Mouse (Mus musculus) CH12.LX (cell line): ENCODE data around the gene Dscaml1.

Experiments used
- CTCF ChIP-seq, 2 experiments: IDR thresholded peaks in 1 of 2; conservative IDR thresholded peaks in 1 of 2; 2 replicates each; pipeline ENCODE4 v1.5.1; 2011 to 2012; ENCODE audit warnings: low read depth in 2 of 2, low read length in 2 of 2, improper control_type of control experiment in 1 of 2, inconsistent platforms in 1 of 2, mild to moderate bottlenecking in 1 of 2, moderate library complexity in 1 of 2
- ELF1 ChIP-seq: IDR thresholded peaks from 2 replicates; pipeline ENCODE4 v1.6.1; 2014; ENCODE audit warnings: low read depth, mild to moderate bottlenecking, inconsistent platforms, low read length, improper control_type of control experiment
- EP300 ChIP-seq: IDR thresholded peaks from 2 replicates; pipeline ENCODE4 v1.6.1; 2011; ENCODE audit warnings: low read length, improper control_type of control experiment
- GABPA ChIP-seq: IDR thresholded peaks from 2 replicates; pipeline ENCODE4 v1.6.1; 2012; ENCODE audit warnings: low read depth, low read length, improper control_type of control experiment, inconsistent platforms; ENCODE audit not compliant: insufficient replicate concordance
- HCFC1 ChIP-seq: IDR thresholded peaks from 2 replicates; pipeline ENCODE4 v1.6.1; 2012; ENCODE audit warnings: low read depth, mild to moderate bottlenecking, inconsistent platforms, low read length, improper control_type of control experiment
- IRF4 ChIP-seq: IDR thresholded peaks from 2 replicates; pipeline ENCODE4 v1.6.1; 2014; ENCODE audit warnings: low read depth, mild to moderate bottlenecking, inconsistent platforms, low read length, improper control_type of control experiment
- MAX ChIP-seq: IDR thresholded peaks from 2 replicates; pipeline ENCODE4 v1.6.1; 2011; ENCODE audit warnings: low read length, improper control_type of control experiment
- MXI1 ChIP-seq: IDR thresholded peaks from 2 replicates; pipeline ENCODE4 v1.6.1; 2011; ENCODE audit warnings: mild to moderate bottlenecking, low read depth, low read length, improper control_type of control experiment
- POLR2A ChIP-seq: IDR thresholded peaks from 2 replicates; pipeline ENCODE4 v1.6.1; 2011; ENCODE audit warnings: low read depth, mild to moderate bottlenecking, improper control_type of control experiment, low read length
- TBP ChIP-seq: conservative IDR thresholded peaks from 2 replicates; pipeline ENCODE4 v1.6.1; 2011; ENCODE audit warnings: low read depth, low read length, improper control_type of control experiment
- USF1 ChIP-seq: IDR thresholded peaks from 2 replicates; pipeline ENCODE4 v1.6.1; 2014; ENCODE audit warnings: low read depth, mild to moderate bottlenecking, inconsistent platforms, low read length, improper control_type of control experiment
- USF2 ChIP-seq: conservative IDR thresholded peaks from 2 replicates; pipeline ENCODE4 v1.6.1; 2011; ENCODE audit warnings: low read depth, low read length, improper control_type of control experiment
- ZC3H11A ChIP-seq: IDR thresholded peaks from 2 replicates; pipeline ENCODE4 v1.6.1; 2012; ENCODE audit warnings: low read depth, mild to moderate bottlenecking, inconsistent platforms, low read length, improper control_type of control experiment

GRCm38 (mm10) chr9:45439025-45439424 lies 12.6 kb downstream of the Dscaml1 start:
- no peak for TF ChIP-seq USF1
- TF ChIP-seq CTCF (conservative IDR thresholded peaks at IDR 0.05 in 1 of 2, IDR thresholded peaks at IDR 0.05 in 1 of 2; ENCODE audit: low read depth in 2 of 2, low read length in 2 of 2), result no peak
- no peak for TF ChIP-seq POLR2A
- TF ChIP-seq MXI1, result no peak
- TF ChIP-seq EP300, result no peak
- no peak for TF ChIP-seq IRF4
- no peak for TF ChIP-seq ZC3H11A
- no peak for TF ChIP-seq ELF1
- TF ChIP-seq MAX, result no peak
- TF ChIP-seq HCFC1, result no peak
- TF ChIP-seq TBP, result no peak
- TF ChIP-seq GABPA, result no peak
- no peak for TF ChIP-seq USF2
